Mouse (Mus musculus) megakaryocyte, embryonic 14.5 days (primary cell): Measurements from ENCODE around the gene Lsp1.

ENCODE experiments used
- FLI1 ChIP-seq: IDR thresholded peaks from 2 replicates; pipeline ENCODE4 v1.6.1; 2012; ENCODE audit warnings: low read length, inconsistent platforms, mixed read lengths
- GATA1 ChIP-seq: IDR thresholded peaks from 3 replicates; pipeline ENCODE4 v1.6.1; 2012; ENCODE audit warnings: mixed read lengths, low read length, inconsistent platforms, borderline replicate concordance

GRCm38 (mm10) chr7:142475641-142476040 is 15.0 kb downstream of the Lsp1 start:
- no peak for TF ChIP-seq GATA1
- no peak for TF ChIP-seq FLI1
